Mouse (Mus musculus) lung, postnatal 0 days (tissue): ENCODE measurements around the gene Slc36a3.

Experiments
- CTCF ChIP-seq: IDR thresholded peaks from 2 replicates; pipeline ENCODE4 v1.5.1; 2016; ENCODE audit warnings: antibody characterized with exemption, mild to moderate bottlenecking
- EP300 ChIP-seq: IDR thresholded peaks from 2 replicates; pipeline ENCODE4 v1.6.1; 2016; ENCODE audit warnings: antibody characterized with exemption, mild to moderate bottlenecking, control low read depth

- no peak for TF ChIP-seq CTCF
- no peak for TF ChIP-seq EP300
These were observed 35.8 kb upstream of the Slc36a3 start for GRCm38 (mm10) chr11:55187292-55187691.
